Mouse (Mus musculus) adipocyte (in vitro differentiated cells): ENCODE measurements around the gene C9.

Source experiments
- DNase-seq: peaks from one replicate; pipeline ENCODE4 v3.0.0-alpha.2; 2016; ENCODE audit warnings: low spot score

C9 gene

GRCm38 (mm10) chr15:6483561-6483960 is 38.4 kb downstream of the C9 start:
- DNase-seq: no peak

- no peak for DNase-seq
Observed at GRCm38 (mm10) chr15:6492386-6492785, 47.3 kb downstream of the C9 start.

GRCm38 (mm10) chr15:6498396-6499070 is 53.4 kb downstream of the C9 start:
- no peak for DNase-seq

- DNase-seq: no peak
Observed at GRCm38 (mm10) chr15:6500787-6501186, 55.7 kb downstream of the C9 start.

DNA sequence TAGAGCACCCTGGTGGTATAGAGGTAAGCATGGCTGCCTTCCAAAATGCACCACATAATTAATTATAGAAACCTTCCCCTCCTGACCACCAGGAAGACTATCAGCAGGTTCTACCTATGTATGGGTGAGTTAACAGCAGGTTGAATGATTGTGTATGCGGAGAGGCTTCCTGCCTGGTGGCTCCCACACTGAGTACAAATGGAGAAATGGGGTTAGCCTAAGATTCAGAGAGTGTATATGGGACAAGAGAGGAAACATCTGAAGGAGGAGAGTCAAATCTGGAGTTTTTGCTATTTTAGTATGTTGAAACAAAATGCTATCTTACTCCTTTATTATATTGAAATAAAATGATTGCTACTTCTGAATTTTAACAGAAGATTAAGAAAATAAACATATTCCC is 72.4 kb downstream of the C9 start:
- no peak for DNase-seq

DNA sequence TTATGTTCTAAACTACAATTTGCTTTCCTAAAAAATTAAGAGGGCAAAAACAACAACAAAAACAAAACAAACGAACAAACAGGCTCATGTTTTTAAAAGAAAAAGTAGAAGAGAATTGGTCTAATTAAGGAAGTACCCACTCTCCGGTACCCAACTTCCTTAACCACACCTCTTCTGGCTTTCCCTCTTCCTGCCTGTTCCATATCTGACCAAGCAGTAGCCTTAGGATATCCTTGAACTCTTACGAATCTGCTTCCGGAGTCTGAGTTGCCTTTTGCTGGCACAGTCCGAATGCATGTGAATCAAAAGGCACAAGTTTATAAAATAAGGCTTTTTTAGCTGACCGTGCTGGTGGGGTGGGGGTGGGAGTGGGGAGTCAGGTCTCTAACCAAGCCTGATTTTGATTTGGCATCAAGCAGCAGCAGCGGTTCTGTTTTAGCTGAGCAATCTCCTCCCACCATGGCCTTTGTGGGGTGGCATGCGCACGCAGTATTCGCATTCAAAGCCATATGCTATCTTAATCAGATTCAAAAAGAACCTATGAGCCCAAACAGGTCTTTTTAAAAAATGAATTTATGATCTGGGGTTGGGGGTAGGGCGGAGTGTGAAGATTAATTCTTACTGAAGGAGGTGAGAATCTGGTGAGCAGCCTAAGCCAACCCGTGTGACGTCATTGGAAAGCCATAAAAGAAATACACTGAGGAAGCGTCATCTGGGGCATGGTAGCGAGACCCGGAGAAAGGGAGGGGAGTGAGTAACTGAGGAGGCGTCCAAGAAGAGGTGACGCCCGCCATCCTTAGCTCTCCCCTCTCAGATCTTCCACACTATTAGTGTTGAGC is 74.5 kb downstream of the C9 start:
- DNase-seq: no peak

- DNase-seq: no peak
Observed at GRCm38 (mm10) chr15:6520505-6521155, 75.5 kb downstream of the C9 start.

DNA sequence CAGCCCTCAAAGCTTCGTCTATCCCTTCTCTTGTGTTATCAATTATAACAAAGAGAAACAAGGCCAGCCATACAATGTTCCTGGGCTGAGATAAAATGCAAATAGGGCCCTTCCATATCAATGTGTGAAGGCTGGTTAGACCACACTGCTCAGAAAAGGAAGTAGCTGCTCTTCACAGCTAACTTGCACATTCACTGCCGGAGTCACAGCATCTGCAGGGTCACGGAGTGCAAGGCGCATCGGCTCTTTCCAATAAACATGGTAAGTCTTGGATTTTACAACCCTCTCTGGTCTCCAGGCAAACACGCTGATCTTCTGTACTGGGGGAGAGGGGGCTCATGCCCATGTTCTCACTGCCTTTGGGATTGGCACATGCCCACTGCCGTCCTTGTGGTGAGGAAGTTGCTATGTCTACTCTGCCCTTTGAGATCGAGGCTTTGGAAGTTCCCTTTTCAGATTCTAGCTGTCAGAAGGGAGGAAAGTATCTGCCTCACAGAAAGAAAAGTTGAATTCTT is 77.6 kb downstream of the C9 start, which contains the start of gene Fyb:
Fyb (plus strand) TSS at position 201 of the 515 bp plus-strand sequence.
- no peak for DNase-seq

- no peak for DNase-seq
Observed at GRCm38 (mm10) chr15:6524801-6525200, 79.7 kb downstream of the C9 start.

DNA sequence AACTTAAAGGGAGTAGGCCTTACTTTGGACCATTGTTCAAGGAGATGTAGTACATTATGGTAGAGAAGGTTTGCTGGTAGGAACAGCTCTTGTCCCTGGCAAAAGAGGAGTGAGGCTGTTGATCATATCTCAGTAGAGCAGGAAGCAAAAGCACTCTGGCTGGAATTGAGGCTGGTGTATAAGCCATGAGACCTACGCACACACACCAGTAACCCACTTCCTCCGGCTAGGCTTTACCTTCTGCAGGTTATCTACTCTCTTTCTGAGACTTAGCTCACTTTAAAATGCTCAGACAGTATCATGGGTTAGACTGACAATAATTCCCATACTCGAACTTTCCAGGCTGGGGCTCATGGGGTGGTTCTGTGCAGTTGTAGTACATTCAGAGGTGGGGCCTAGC is 80.3 kb downstream of the C9 start:
- DNase-seq: no peak

GRCm38 (mm10) chr15:6533858-6534343 is 88.8 kb downstream of the C9 start:
- no peak for DNase-seq

- no peak for DNase-seq
Observed at GRCm38 (mm10) chr15:6534592-6534991, 89.5 kb downstream of the C9 start.

DNA sequence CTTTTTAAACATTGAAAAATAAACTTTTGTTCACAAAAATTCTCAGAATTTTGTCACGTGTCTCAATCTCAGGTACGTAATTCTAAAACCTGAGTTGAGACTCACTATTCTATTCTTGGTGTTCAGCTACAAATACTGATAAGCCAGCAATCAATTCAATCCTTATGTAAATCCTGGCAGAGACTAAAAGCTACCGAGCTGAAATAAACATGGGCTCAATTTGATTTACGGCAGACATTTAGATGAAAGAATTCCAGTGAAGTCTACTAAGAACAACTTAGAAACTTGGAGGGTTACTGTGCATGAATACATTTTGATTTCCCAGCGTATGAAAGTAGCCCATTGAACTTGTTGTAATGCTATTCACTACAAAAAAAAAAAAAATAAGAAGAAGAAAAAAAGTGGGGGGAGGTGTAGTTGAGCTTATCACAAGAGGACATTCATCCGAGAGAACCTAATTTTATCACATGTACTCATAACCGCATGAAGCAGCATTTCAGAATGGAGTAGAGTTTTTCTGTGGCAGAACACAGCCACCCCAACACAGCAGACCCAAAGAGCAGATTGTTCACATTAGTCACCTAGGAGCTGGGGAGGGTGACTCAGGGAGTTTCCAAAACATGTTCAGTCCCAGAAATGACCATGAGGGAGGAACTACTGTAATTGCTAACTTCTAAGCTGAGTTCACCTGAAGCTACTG is 94.7 kb downstream of the C9 start:
- no peak for DNase-seq
